In the genomic region with DNA sequence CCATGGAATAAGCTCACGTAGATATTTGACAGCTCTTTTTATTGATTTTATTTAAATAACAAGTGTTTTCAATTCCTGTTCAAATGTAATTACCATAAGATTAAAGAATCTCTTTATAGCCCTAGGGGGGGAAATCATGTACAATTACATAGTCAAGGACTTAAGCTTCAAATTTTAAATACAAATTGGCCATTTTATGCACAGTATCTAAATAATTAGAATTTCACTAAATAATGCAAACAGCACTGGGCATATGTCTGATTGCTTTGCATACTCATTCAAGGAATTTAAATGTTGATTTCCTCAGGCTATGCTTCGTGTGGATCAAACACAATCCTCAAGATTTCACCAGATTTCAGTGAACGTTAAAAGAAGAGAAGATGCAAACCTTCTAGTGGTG, we compare ENCODE assay signal across 23 mouse cellular contexts.
DNase-seq lines count a peak whose midpoint lies in the region; ATAC-seq and TF ChIP-seq lines count a peak whose summit lies in the region.
"Had no signal": no experiment of that assay in that cellular context is flagged by ENCODE, and none has a peak within 500 bp of the region (broad histone marks: within the 10 kb centered on the region; RNA-seq: fewer than 3 reads in every experiment).

No protein-coding gene starts in this region.

- no peak overlapping the region for H3K27ac ChIP-seq in forebrain, embryonic 14.5 days (ENCODE audit: low read depth, low read length)
- H3K27ac ChIP-seq in forebrain, embryonic 12.5 days: no peak overlapping the region
- no peak overlapping the region for H3K27ac ChIP-seq in midbrain, embryonic 13.5 days
- no peak overlapping the region for H3K27ac ChIP-seq in midbrain, embryonic 10.5 days (replicated peaks)
- no peak overlapping the region for H3K27ac ChIP-seq in midbrain, embryonic 14.5 days (replicated peaks; ENCODE audit: low read depth, low read length)
- H3K27ac ChIP-seq in midbrain, embryonic 11.5 days (ENCODE audit: low read depth, low read length): no peak overlapping the region

- WGBS in forebrain, embryonic 14.5 days: 63% methylated on average over 3 of the region's 3 CpGs
- 72% methylated on average over 3 of the region's 3 CpGs for WGBS in forebrain, embryonic 12.5 days
- WGBS in midbrain, embryonic 13.5 days: 53% methylated on average over 3 of the region's 3 CpGs
- 84% methylated on average over 3 of the region's 3 CpGs for WGBS in midbrain, embryonic 10.5 days
- 38% methylated on average over 3 of the region's 3 CpGs for WGBS in midbrain, embryonic 14.5 days
- 69% methylated on average over 3 of the region's 3 CpGs for WGBS in midbrain, embryonic 11.5 days

- H3K4me2 ChIP-seq in forebrain, embryonic 14.5 days (ENCODE audit: low read length): no peak overlapping the region
- H3K4me2 ChIP-seq in forebrain, embryonic 12.5 days: no peak overlapping the region
- H3K4me2 ChIP-seq in midbrain, embryonic 13.5 days (replicated peaks): no peak overlapping the region
- no peak overlapping the region for H3K4me2 ChIP-seq in midbrain, embryonic 14.5 days (ENCODE audit: low read length)
- no peak overlapping the region for H3K4me2 ChIP-seq in midbrain, embryonic 11.5 days

- ATAC-seq in forebrain, embryonic 14.5 days: no peak
- no peak for ATAC-seq in forebrain, embryonic 12.5 days (ENCODE audit: low FRiP score)
- ATAC-seq in midbrain, embryonic 13.5 days: 0 out of 2 replicates have a peak, but pooled peaks have one; percentile 27
- ATAC-seq in midbrain, embryonic 14.5 days (ENCODE audit: low FRiP score, low TSS enrichment): no peak
- ATAC-seq in midbrain, embryonic 11.5 days (ENCODE audit: low FRiP score): no peak
- ATAC-seq: activated CD4-positive, CD25-positive, alpha-beta regulatory T cell, adult 4 months; CD4-positive, CD25-positive, alpha-beta regulatory T cell, adult 4 months; Patski had no signal

- H3K4me3 ChIP-seq in forebrain, embryonic 14.5 days (ENCODE audit: low read depth, low read length): no peak overlapping the region
- no peak overlapping the region for H3K4me3 ChIP-seq in forebrain, embryonic 12.5 days (replicated peaks)
- no peak overlapping the region for H3K4me3 ChIP-seq in midbrain, embryonic 13.5 days (replicated peaks)
- H3K4me3 ChIP-seq in midbrain, embryonic 10.5 days: no peak overlapping the region
- H3K4me3 ChIP-seq in midbrain, embryonic 14.5 days (replicated peaks; ENCODE audit: low read depth, low read length): no peak overlapping the region
- H3K4me3 ChIP-seq in midbrain, embryonic 11.5 days (ENCODE audit: low read depth, low read length): no peak overlapping the region

- H3K4me1 ChIP-seq in forebrain, embryonic 14.5 days (ENCODE audit: control insufficient read depth, insufficient read depth, low read length): no peaks in the 10 kb centered on the region
- no peaks in the 10 kb centered on the region for H3K4me1 ChIP-seq in forebrain, embryonic 12.5 days
- H3K4me1 ChIP-seq in midbrain, embryonic 13.5 days (replicated peaks): no peaks in the 10 kb centered on the region
- no peaks in the 10 kb centered on the region for H3K4me1 ChIP-seq in midbrain, embryonic 10.5 days
- no peaks in the 10 kb centered on the region for H3K4me1 ChIP-seq in midbrain, embryonic 14.5 days (ENCODE audit: control insufficient read depth, insufficient read depth, low read length)
- H3K4me1 ChIP-seq in midbrain, embryonic 11.5 days (ENCODE audit: control insufficient read depth, insufficient read depth, low read length): no peaks in the 10 kb centered on the region

- no peak for TF ChIP-seq CTCF in brain, embryonic 14.5 days (IDR thresholded peaks at IDR 0.05; ENCODE audit: borderline replicate concordance, extremely low read depth, insufficient read depth, insufficient read length)

- H3K36me3 ChIP-seq in forebrain, embryonic 14.5 days (ENCODE audit: control insufficient read depth, insufficient read depth, low read length): no peaks in the 10 kb centered on the region
- no peaks in the 10 kb centered on the region for H3K36me3 ChIP-seq in forebrain, embryonic 12.5 days (replicated peaks)
- H3K36me3 ChIP-seq in midbrain, embryonic 13.5 days: no peaks in the 10 kb centered on the region
- H3K36me3 ChIP-seq in midbrain, embryonic 10.5 days: no peaks in the 10 kb centered on the region
- H3K36me3 ChIP-seq in midbrain, embryonic 14.5 days (ENCODE audit: control insufficient read depth, insufficient read depth, low read length): no peaks in the 10 kb centered on the region
- H3K36me3 ChIP-seq in midbrain, embryonic 11.5 days (ENCODE audit: control insufficient read depth, insufficient read depth, low read length): no peaks in the 10 kb centered on the region
- H3K36me3 ChIP-seq: G1E had no signal

- no peak for TF ChIP-seq POLR2A in brain, embryonic 14.5 days (IDR thresholded peaks at IDR 0.05; ENCODE audit: borderline replicate concordance, extremely low read depth, insufficient read depth, insufficient read length, poor library complexity, severe bottlenecking)

- no peak overlapping the region for H3K9ac ChIP-seq in forebrain, embryonic 14.5 days (ENCODE audit: low read length)
- no peak overlapping the region for H3K9ac ChIP-seq in forebrain, embryonic 12.5 days
- H3K9ac ChIP-seq in midbrain, embryonic 13.5 days (replicated peaks): no peak overlapping the region
- no peak overlapping the region for H3K9ac ChIP-seq in midbrain, embryonic 14.5 days (replicated peaks; ENCODE audit: low read length)
- no peak overlapping the region for H3K9ac ChIP-seq in midbrain, embryonic 11.5 days (ENCODE audit: low read length)

- no peaks in the 10 kb centered on the region for H3K27me3 ChIP-seq in forebrain, embryonic 14.5 days (replicated peaks; ENCODE audit: control insufficient read depth, insufficient read depth, low read length)
- H3K27me3 ChIP-seq in forebrain, embryonic 12.5 days: no peaks in the 10 kb centered on the region
- no peaks in the 10 kb centered on the region for H3K27me3 ChIP-seq in midbrain, embryonic 13.5 days
- H3K27me3 ChIP-seq in midbrain, embryonic 10.5 days (ENCODE audit: low read depth, poor library complexity, severe bottlenecking): no peaks in the 10 kb centered on the region
- H3K27me3 ChIP-seq in midbrain, embryonic 14.5 days (ENCODE audit: control insufficient read depth, insufficient read depth, low read length): no peaks in the 10 kb centered on the region
- H3K27me3 ChIP-seq in midbrain, embryonic 11.5 days (ENCODE audit: control insufficient read depth, insufficient read depth, low read length): no peaks in the 10 kb centered on the region
- H3K27me3 ChIP-seq: CH12.LX, Patski had no signal

- peak; percentile 3 for DNase-seq in forebrain, embryonic 14.5 days (ENCODE audit: low spot score)
- no peak for DNase-seq in midbrain, embryonic 10.5 days (ENCODE audit: low spot score)
- peak; percentile 66 for DNase-seq in midbrain, embryonic 14.5 days
- no peak for DNase-seq in midbrain, embryonic 11.5 days (ENCODE audit: low spot score, missing footprints)
- peak; percentile 51 for DNase-seq in brain, embryonic 14.5 days (ENCODE audit: low read depth)
- DNase-seq in embryo, embryonic 10 days (ENCODE audit: low spot score): no peak
- DNase-seq: adrenal gland, adult 2 months; adrenal gland, adult 8-10 months; adrenal gland, postnatal 10 days; adrenal gland, postnatal 14 days; adrenal gland, postnatal 25 days; adrenal gland, postnatal 36 days; B cell, adult 2 months; cerebellum, adult 11 months; cerebellum, adult 11-12 months; cerebellum, adult 18-20 months had no signal

- H3K9me3 ChIP-seq in forebrain, embryonic 14.5 days (replicated peaks; ENCODE audit: control insufficient read depth, low read length): no peaks in the 10 kb centered on the region
- no peaks in the 10 kb centered on the region for H3K9me3 ChIP-seq in forebrain, embryonic 12.5 days
- H3K9me3 ChIP-seq in midbrain, embryonic 13.5 days: no peaks in the 10 kb centered on the region
- H3K9me3 ChIP-seq in midbrain, embryonic 10.5 days (replicated peaks): no peaks in the 10 kb centered on the region
- H3K9me3 ChIP-seq in midbrain, embryonic 14.5 days (ENCODE audit: control insufficient read depth, low read length): no peaks in the 10 kb centered on the region
- H3K9me3 ChIP-seq in midbrain, embryonic 11.5 days (ENCODE audit: control insufficient read depth, low read length): no peaks in the 10 kb centered on the region

Comparison
In these comparisons a context has a peak if more than half of its experiments do, and no peak if none do; other contexts are left out.
1. DNase-seq: peak in forebrain, embryonic 14.5 days (single experiment), midbrain, embryonic 14.5 days (single experiment) and brain, embryonic 14.5 days (single experiment); none in midbrain, embryonic 10.5 days (single experiment), midbrain, embryonic 11.5 days (single experiment) and embryo, embryonic 10 days (single experiment).